Mouse (Mus musculus) 3134 (cell line): Measurements from ENCODE around the gene Colgalt2.
"Not testable (repeated sequence)": the region's sequence is repeated elsewhere in the genome, so short reads cannot be mapped to it uniquely, and the experiment has no call there.

Experiments used
- DNase-seq: peaks from one replicate; pipeline ENCODE4 v3.0.0-alpha.2; 2011; ENCODE audit warnings: low spot score; ENCODE audit not compliant: insufficient read length; ENCODE audit errors: extremely low read depth

The Colgalt2 gene

GRCm38 (mm10) chr1:152416306-152416904, 16.8 kb downstream of the Colgalt2 start:
- DNase-seq, result no peak

GRCm38 (mm10) chr1:152417602-152418001, 18.0 kb downstream of the Colgalt2 start:
- no peak for DNase-seq

GRCm38 (mm10) chr1:152422295-152422694, 22.7 kb downstream of the Colgalt2 start:
- DNase-seq, result no peak

- no peak for DNase-seq
Observed at GRCm38 (mm10) chr1:152423052-152423451, 23.4 kb downstream of the Colgalt2 start.

- no peak for DNase-seq
Observed at GRCm38 (mm10) chr1:152427912-152428581, 28.4 kb downstream of the Colgalt2 start.

- DNase-seq, result no peak
Observed at GRCm38 (mm10) chr1:152429805-152430204, 30.2 kb downstream of the Colgalt2 start.

- no peak for DNase-seq
Observed at GRCm38 (mm10) chr1:152434166-152434565, 34.5 kb downstream of the Colgalt2 start.

GRCm38 (mm10) chr1:152437518-152437917, 37.9 kb downstream of the Colgalt2 start:
- not testable (repeated sequence) for DNase-seq

- DNase-seq, result peak; percentile 14
Observed at GRCm38 (mm10) chr1:152439408-152439807, 39.8 kb downstream of the Colgalt2 start.

- DNase-seq, result no peak
Observed at GRCm38 (mm10) chr1:152439874-152440273, 40.2 kb downstream of the Colgalt2 start.

GRCm38 (mm10) chr1:152444630-152445029, 45.0 kb downstream of the Colgalt2 start:
- DNase-seq, result no peak

- DNase-seq, result no peak
Observed at GRCm38 (mm10) chr1:152445925-152446324, 46.3 kb downstream of the Colgalt2 start.

- DNase-seq, result no peak
Observed at GRCm38 (mm10) chr1:152454536-152454935, 54.9 kb downstream of the Colgalt2 start.

GRCm38 (mm10) chr1:152455275-152456243, 55.9 kb downstream of the Colgalt2 start:
- DNase-seq, result no peak

GRCm38 (mm10) chr1:152456266-152456665, 56.6 kb downstream of the Colgalt2 start:
- no peak for DNase-seq

- no peak for DNase-seq
Observed at GRCm38 (mm10) chr1:152457596-152457995, 58.0 kb downstream of the Colgalt2 start.

- no peak for DNase-seq
Observed at GRCm38 (mm10) chr1:152458996-152459395, 59.4 kb downstream of the Colgalt2 start.

- no peak for DNase-seq
Observed at GRCm38 (mm10) chr1:152460931-152461330, 61.3 kb downstream of the Colgalt2 start.

GRCm38 (mm10) chr1:152461814-152462213, 62.2 kb downstream of the Colgalt2 start:
- DNase-seq, result no peak

- DNase-seq, result no peak
Observed at GRCm38 (mm10) chr1:152462348-152462747, 62.7 kb downstream of the Colgalt2 start.

GRCm38 (mm10) chr1:152466280-152466679, 66.7 kb downstream of the Colgalt2 start:
- no peak for DNase-seq
